In the genomic region with DNA sequence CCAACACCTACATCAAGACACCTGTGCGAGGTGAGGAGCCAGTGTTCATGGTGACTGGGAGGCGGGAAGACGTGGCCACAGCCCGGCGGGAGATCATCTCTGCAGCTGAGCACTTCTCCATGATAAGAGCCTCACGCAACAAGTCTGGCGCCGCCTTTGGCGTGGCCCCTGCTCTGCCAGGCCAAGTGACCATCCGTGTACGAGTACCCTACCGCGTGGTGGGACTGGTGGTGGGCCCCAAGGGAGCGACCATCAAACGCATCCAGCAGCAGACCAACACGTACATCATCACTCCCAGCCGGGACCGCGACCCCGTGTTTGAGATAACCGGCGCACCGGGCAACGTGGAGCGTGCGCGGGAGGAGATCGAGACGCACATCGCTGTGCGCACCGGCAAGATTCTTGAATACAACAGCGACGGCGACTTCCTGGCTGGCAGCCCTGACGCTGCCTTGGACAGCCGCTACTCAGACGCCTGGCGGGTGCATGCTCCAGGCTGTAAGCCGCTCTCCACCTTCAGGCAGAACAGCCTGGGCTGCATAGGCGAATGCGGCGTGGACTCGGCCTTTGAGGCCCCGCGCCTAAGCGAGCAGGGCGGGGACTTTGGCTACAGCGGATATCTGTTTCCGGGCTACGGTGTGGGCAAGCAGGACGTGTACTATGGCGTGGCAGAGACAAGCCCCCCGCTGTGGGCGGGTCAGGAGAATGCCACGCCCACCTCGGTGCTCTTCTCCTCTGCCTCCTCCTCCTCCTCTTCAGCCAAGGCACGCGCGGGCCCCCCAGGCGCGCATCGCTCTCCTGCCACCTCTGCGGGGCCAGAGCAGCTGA, we compare ENCODE assay signal across 8 mouse cellular contexts. TPM values are rescaled to one million over a fixed set of nuclear protein-coding genes. Genes with fewer than 3 reads are reported as not detected.
DNase-seq lines count a peak whose midpoint lies in the region; ATAC-seq and TF ChIP-seq lines count a peak whose summit lies in the region.

No protein-coding gene starts in this region.

- peak overlapping the region; percentile 91 for H3K9ac ChIP-seq in hindbrain, embryonic 15.5 days
- peak overlapping the region; percentile 29 for H3K9ac ChIP-seq in lung, postnatal 0 days (replicated peaks; ENCODE audit: low read depth)

- peak overlapping the region; percentile 90 for H3K4me2 ChIP-seq in hindbrain, embryonic 15.5 days
- H3K4me2 ChIP-seq in lung, postnatal 0 days (replicated peaks; ENCODE audit: low read depth, low read length) = peak overlapping the region; percentile 79

- DNase-seq in adrenal gland, postnatal 25 days = peak; percentile 76
- DNase-seq in gastrocnemius, adult 2 months = peak; percentile 89
- DNase-seq in layer of hippocampus, postnatal 25 days (ENCODE audit: extremely low spot score in 1 of 2, low spot score in 1 of 2) = peak; percentile 48 to 49
- peak; percentile 92 for DNase-seq in lung, postnatal 0 days (ENCODE audit: low spot score)
- peak; percentile 75 to 81 for DNase-seq in right cerebral cortex, postnatal 10 days (ENCODE audit: low spot score in 2 of 2)
- DNase-seq in adipocyte (ENCODE audit: low spot score) = no peak

- peak; percentile 48 for ATAC-seq in common myeloid progenitor, adult 5-6 weeks (replicated peaks; ENCODE audit: low read depth, poor library complexity, severe bottlenecking)
- ATAC-seq in hindbrain, embryonic 15.5 days (ENCODE audit: low FRiP score, low read depth) = no peak
- ATAC-seq in lung, postnatal 0 days = peak; percentile 83

- peak overlapping the region; percentile 85 for H3K27ac ChIP-seq in gastrocnemius, adult 2 months
- peak overlapping the region; percentile 33; the same call in 1 of the 2 replicates for H3K27ac ChIP-seq in hindbrain, embryonic 15.5 days (replicated peaks)
- H3K27ac ChIP-seq in lung, postnatal 0 days (ENCODE audit: low read length) = peak overlapping the region; percentile 61

- H3K36me3 ChIP-seq in hindbrain, embryonic 15.5 days = peaks cover 33% of the 10 kb centered on the region
- H3K36me3 ChIP-seq in lung, postnatal 0 days (ENCODE audit: insufficient read depth, low read length) = no peaks in the 10 kb centered on the region

- no peak for TF ChIP-seq EP300 in lung, postnatal 0 days (IDR thresholded peaks at IDR 0.05)

- intact Hi-C loops in gastrocnemius, adult 2 months (cut with DNase I) = no loop called here

- H3K4me3 ChIP-seq in gastrocnemius, adult 2 months = peak overlapping the region; percentile 86
- peak overlapping the region; percentile 81 for H3K4me3 ChIP-seq in hindbrain, embryonic 15.5 days
- H3K4me3 ChIP-seq in lung, postnatal 0 days (ENCODE audit: low read depth, low read length) = peak overlapping the region; percentile 52

- H3K4me1 ChIP-seq in hindbrain, embryonic 15.5 days (replicated peaks) = peaks cover 71% of the 10 kb centered on the region
- H3K4me1 ChIP-seq in lung, postnatal 0 days (ENCODE audit: insufficient read depth, low read depth, low read length) = peaks cover 15% of the 10 kb centered on the region; the same call in 1 of the 2 replicates

- 5% methylated on average over 63 of the region's 64 CpGs for WGBS in hindbrain, embryonic 15.5 days
- WGBS in lung, postnatal 0 days = 6% methylated on average over 61 of the region's 64 CpGs

- no peaks in the 10 kb centered on the region for H3K9me3 ChIP-seq in hindbrain, embryonic 15.5 days
- H3K9me3 ChIP-seq in lung, postnatal 0 days (ENCODE audit: low read length) = no peaks in the 10 kb centered on the region

- TF ChIP-seq CTCF in gastrocnemius, adult 2 months (IDR thresholded peaks at IDR 0.05) = no peak
- TF ChIP-seq CTCF in lung, postnatal 0 days (IDR thresholded peaks at IDR 0.05) = peak; percentile 6; the same call in 1 of the 2 replicates

- H3K27me3 ChIP-seq in hindbrain, embryonic 15.5 days = no peaks in the 10 kb centered on the region
- H3K27me3 ChIP-seq in lung, postnatal 0 days (replicated peaks; ENCODE audit: insufficient read depth, low read length) = no peaks in the 10 kb centered on the region

RNA-seq across cellular contexts. Expression of a gene that starts 4.1 kb away (rescaled TPM):
- total RNA-seq in adrenal gland, postnatal 25 days (2021) = 3.3 and 3.5 TPM in 2 replicates
- total RNA-seq in common myeloid progenitor, adult 5-6 weeks (2017) = 7.2 and 9.6 TPM in 2 replicates
- total RNA-seq in gastrocnemius, adult 2 months (2021) = under 1 TPM; 0.15 to 0.20 TPM
- 26.4 and 28.6 TPM in 2 replicates for polyA plus RNA-seq in hindbrain, embryonic 15.5 days (2015; fragmentation: Nextera tagmentation; extraction: Ambion mirVana)
- total RNA-seq in layer of hippocampus, postnatal 25 days (2021) = 1 to 10 TPM; 4.3 to 4.6 TPM
- 2.6 and 3.4 TPM in 2 replicates for polyA plus RNA-seq in lung, postnatal 0 days (2015; fragmentation: Nextera tagmentation; extraction: Ambion mirVana)

RNA-seq across cellular contexts. Expression of a gene that starts 11.8 kb away (rescaled TPM):
- total RNA-seq in adrenal gland, postnatal 25 days (2021) = not detected in 2 replicates
- total RNA-seq in common myeloid progenitor, adult 5-6 weeks (2017) = not detected in 2 replicates
- not detected for total RNA-seq in gastrocnemius, adult 2 months (2021)
- 0.23 TPM in 1 of 2 replicates, not detected in the other for polyA plus RNA-seq in hindbrain, embryonic 15.5 days (2015; fragmentation: Nextera tagmentation; extraction: Ambion mirVana)
- total RNA-seq in layer of hippocampus, postnatal 25 days (2021) = not detected
- polyA plus RNA-seq in lung, postnatal 0 days (2015; fragmentation: Nextera tagmentation; extraction: Ambion mirVana) = 61.4 and 61.8 TPM in 2 replicates

RNA-seq across cellular contexts. Expression of a gene that starts 16.6 kb away (rescaled TPM):
- total RNA-seq in adrenal gland, postnatal 25 days (2021) = 148 and 150 TPM in 2 replicates
- total RNA-seq in common myeloid progenitor, adult 5-6 weeks (2017) = 47.2 and 56.0 TPM in 2 replicates
- total RNA-seq in gastrocnemius, adult 2 months (2021) = 100 to 1,000 TPM in 1 of 2 experiments, 10 to 100 TPM in 1; 70.9 to 104 TPM
- 201 and 205 TPM in 2 replicates for polyA plus RNA-seq in hindbrain, embryonic 15.5 days (2015; fragmentation: Nextera tagmentation; extraction: Ambion mirVana)
- total RNA-seq in layer of hippocampus, postnatal 25 days (2021) = 100 to 1,000 TPM in 1 of 2 experiments, 10 to 100 TPM in 1; 99.5 to 115 TPM
- 138 and 143 TPM in 2 replicates for polyA plus RNA-seq in lung, postnatal 0 days (2015; fragmentation: Nextera tagmentation; extraction: Ambion mirVana)

RNA-seq across cellular contexts. Expression of a gene that starts 17.2 kb away (rescaled TPM):
- 74.3 and 87.0 TPM in 2 replicates for total RNA-seq in adrenal gland, postnatal 25 days (2021)
- 47.1 and 48.5 TPM in 2 replicates for total RNA-seq in common myeloid progenitor, adult 5-6 weeks (2017)
- 10 to 100 TPM; 78.2 to 90.2 TPM for total RNA-seq in gastrocnemius, adult 2 months (2021)
- polyA plus RNA-seq in hindbrain, embryonic 15.5 days (2015; fragmentation: Nextera tagmentation; extraction: Ambion mirVana) = 43.6 and 47.7 TPM in 2 replicates
- total RNA-seq in layer of hippocampus, postnatal 25 days (2021) = 100 to 1,000 TPM; 113 to 114 TPM
- polyA plus RNA-seq in lung, postnatal 0 days (2015; fragmentation: Nextera tagmentation; extraction: Ambion mirVana) = 18.4 and 22.6 TPM in 2 replicates

RNA-seq across cellular contexts. Expression of a gene that starts 26.6 kb away (rescaled TPM):
- total RNA-seq in adrenal gland, postnatal 25 days (2021) = 90.6 and 91.1 TPM in 2 replicates
- 19.3 and 25.6 TPM in 2 replicates for total RNA-seq in common myeloid progenitor, adult 5-6 weeks (2017)
- 10 to 100 TPM; 67.5 to 82.5 TPM for total RNA-seq in gastrocnemius, adult 2 months (2021)
- polyA plus RNA-seq in hindbrain, embryonic 15.5 days (2015; fragmentation: Nextera tagmentation; extraction: Ambion mirVana) = 52.2 and 53.4 TPM in 2 replicates
- 10 to 100 TPM; 35.6 to 38.8 TPM for total RNA-seq in layer of hippocampus, postnatal 25 days (2021)
- polyA plus RNA-seq in lung, postnatal 0 days (2015; fragmentation: Nextera tagmentation; extraction: Ambion mirVana) = 185 and 216 TPM in 2 replicates

Comparison
In these comparisons a context has a peak if more than half of its experiments do, and no peak if none do; other contexts are left out.
1. H3K27ac ChIP-seq: peak in every context shown above with its lines; median percentile 85 in gastrocnemius, adult 2 months; 61 in lung, postnatal 0 days; 33 in hindbrain, embryonic 15.5 days.